Mouse (Mus musculus) cortical plate, adult 2 months (tissue): ENCODE data around the gene Hif3a.

Experiments
- CTCF ChIP-seq: fragments of 200-500 bp; IDR thresholded peaks from 2 replicates; pipeline ENCODE4 v1.5.1; 2011; ENCODE audit warnings: mild to moderate bottlenecking, control low read depth, low read length; ENCODE audit not compliant: insufficient read depth; ENCODE audit errors: extremely low read depth
- POLR2A ChIP-seq: fragments of 200-500 bp; IDR thresholded peaks from 2 replicates; pipeline ENCODE4 v1.6.1; 2011; ENCODE audit warnings: mild to moderate bottlenecking, low read length, control low read depth; ENCODE audit not compliant: insufficient read depth; ENCODE audit errors: extremely low read depth

GRCm38 (mm10) chr7:17055287-17055946, 6.8 kb downstream of the Hif3a start:
- TF ChIP-seq POLR2A (no peak), CTCF (no peak)
